Mouse (Mus musculus) heart, adult 18-20 months (tissue): Measurements from ENCODE around the gene Maml2. TPM values are rescaled to one million over a fixed set of nuclear protein-coding genes. Genes with fewer than 3 reads are reported as not detected.

Source experiments
- DNase-seq, 2 experiments: peaks; one replicate each; pipeline ENCODE4 v3.0.0; 2021 to 2022; ENCODE audit warnings: mixed read lengths in 1 of 2
- total RNA-seq, 2 experiments: library from RNA; stranded (reverse); gene quantifications; 2 replicates each; pipeline ENCODE4 v1.2.3; 2021

The Maml2 gene
- total RNA-seq, 2 experiments from 2014 or later: 5.3 to 6.0 TPM

GRCm38 (mm10) chr9:13566154-13566885, 268.6 kb downstream of the Maml2 start:
- no peak for DNase-seq

- no peak for DNase-seq
These were observed 271.3 kb downstream of the Maml2 start for GRCm38 (mm10) chr9:13569023-13569422.

- DNase-seq: no peak
These were observed 275.1 kb downstream of the Maml2 start for GRCm38 (mm10) chr9:13572847-13573246.

GRCm38 (mm10) chr9:13574059-13574458, 276.3 kb downstream of the Maml2 start:
- DNase-seq: peak; percentile 69 to 87

GRCm38 (mm10) chr9:13574913-13575312, 277.2 kb downstream of the Maml2 start:
- DNase-seq: peak; percentile 56 to 64

GRCm38 (mm10) chr9:13577150-13577549, 279.4 kb downstream of the Maml2 start:
- no peak for DNase-seq

GRCm38 (mm10) chr9:13581184-13581583, 283.4 kb downstream of the Maml2 start:
- DNase-seq: no peak

- DNase-seq: no peak
These were observed 286.2 kb downstream of the Maml2 start for GRCm38 (mm10) chr9:13583952-13584351.

- DNase-seq: no peak
These were observed 286.7 kb downstream of the Maml2 start for GRCm38 (mm10) chr9:13584435-13584834.

- DNase-seq: peak; percentile 54 to 77
These were observed 289.6 kb downstream of the Maml2 start for GRCm38 (mm10) chr9:13587085-13587933.

- DNase-seq: no peak
These were observed 291.0 kb downstream of the Maml2 start for GRCm38 (mm10) chr9:13588786-13589185.

- DNase-seq: no peak
These were observed 294.9 kb downstream of the Maml2 start for GRCm38 (mm10) chr9:13592701-13593100.

GRCm38 (mm10) chr9:13597736-13598135, 300.0 kb downstream of the Maml2 start:
- DNase-seq: no peak

- no peak for DNase-seq
These were observed 301.0 kb downstream of the Maml2 start for GRCm38 (mm10) chr9:13598596-13599333.

GRCm38 (mm10) chr9:13599334-13599614, 301.5 kb downstream of the Maml2 start:
- no peak for DNase-seq

- DNase-seq: no peak
These were observed 302.0 kb downstream of the Maml2 start for GRCm38 (mm10) chr9:13599800-13600199.

GRCm38 (mm10) chr9:13601729-13602128, 304.0 kb downstream of the Maml2 start:
- DNase-seq: no peak

GRCm38 (mm10) chr9:13603533-13604143, 305.9 kb downstream of the Maml2 start:
- DNase-seq: no peak

GRCm38 (mm10) chr9:13607609-13608185, 309.9 kb downstream of the Maml2 start:
- DNase-seq: no peak

- DNase-seq: no peak
These were observed 310.8 kb downstream of the Maml2 start for GRCm38 (mm10) chr9:13608532-13609071.

- DNase-seq: peak in 1 of 2 experiments; percentile 25
These were observed 313.8 kb downstream of the Maml2 start for GRCm38 (mm10) chr9:13611561-13611960.

GRCm38 (mm10) chr9:13612371-13612770, 314.6 kb downstream of the Maml2 start:
- no peak for DNase-seq
